Mouse (Mus musculus) right cerebral cortex, postnatal 14 days (tissue): ENCODE measurements at regions not wholly inside any gene's neighbourhood (a gene's known extent, or its start where the extent isn't known, plus 50 kb on each side); places are given as distances from the start of the nearest gene placed in this dataset.

Experiments used
- DNase-seq: peaks from one replicate; pipeline ENCODE4 v3.0.0; 2022

DNA sequence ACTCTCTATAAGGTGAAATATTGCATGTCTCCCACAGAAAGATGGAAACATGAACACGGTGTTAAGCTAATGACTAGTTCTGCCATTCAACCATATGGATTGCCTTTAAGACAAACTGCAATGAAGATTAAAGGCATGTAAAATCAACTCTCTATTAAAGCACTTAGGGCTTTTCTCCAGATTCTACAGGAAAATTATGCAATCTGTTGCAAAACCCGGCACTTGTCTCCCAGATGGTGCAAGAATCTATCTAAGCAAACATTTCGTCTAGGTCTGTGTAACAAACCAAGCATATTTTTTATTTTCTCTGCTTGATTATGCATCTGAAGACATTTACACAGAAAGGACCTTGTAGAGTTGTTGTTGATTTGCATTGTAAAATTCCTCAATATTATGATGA, 1682.9 kb downstream of the Cdh8 start:
- DNase-seq: no peak

DNA sequence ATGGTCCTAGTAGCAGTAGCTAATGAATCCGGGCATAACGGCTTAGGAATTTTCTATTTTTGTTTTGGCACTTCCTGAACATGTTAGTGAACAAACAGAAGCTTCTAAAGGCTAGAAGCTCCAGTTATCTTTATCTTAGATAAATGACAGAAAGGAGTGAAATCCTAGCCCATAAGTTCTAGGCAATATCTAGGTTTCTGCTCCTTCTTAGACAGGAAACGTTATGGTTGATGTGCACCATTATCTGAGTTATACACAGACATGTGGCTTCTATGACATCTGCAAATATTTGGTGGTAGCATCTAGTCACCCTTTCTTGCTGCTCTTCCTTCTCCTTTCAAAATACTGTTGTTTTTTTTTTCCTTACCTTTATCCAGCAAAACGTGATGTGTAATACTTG, 1693.6 kb downstream of the Cdh8 start:
- no peak for DNase-seq

DNA sequence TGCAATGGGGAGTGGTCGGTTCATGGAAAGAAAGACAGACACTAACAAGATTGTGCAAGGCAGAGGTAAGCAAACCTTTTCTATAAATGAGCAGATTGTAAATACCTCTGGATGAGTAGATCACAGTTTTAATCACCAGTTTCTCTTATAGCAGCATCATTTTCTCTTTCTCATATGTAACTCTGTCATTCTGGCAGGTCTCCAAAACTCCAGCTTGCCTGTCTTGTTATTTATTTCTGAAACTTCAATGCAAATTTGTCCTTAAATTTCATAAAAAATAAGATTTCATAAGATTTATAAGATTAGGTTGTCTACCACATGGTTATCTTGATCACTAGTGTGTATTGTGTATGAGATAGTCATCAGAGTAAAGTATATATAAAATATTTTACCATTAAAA, 1714.6 kb downstream of the Cdh8 start:
- peak; percentile 3 for DNase-seq

DNA sequence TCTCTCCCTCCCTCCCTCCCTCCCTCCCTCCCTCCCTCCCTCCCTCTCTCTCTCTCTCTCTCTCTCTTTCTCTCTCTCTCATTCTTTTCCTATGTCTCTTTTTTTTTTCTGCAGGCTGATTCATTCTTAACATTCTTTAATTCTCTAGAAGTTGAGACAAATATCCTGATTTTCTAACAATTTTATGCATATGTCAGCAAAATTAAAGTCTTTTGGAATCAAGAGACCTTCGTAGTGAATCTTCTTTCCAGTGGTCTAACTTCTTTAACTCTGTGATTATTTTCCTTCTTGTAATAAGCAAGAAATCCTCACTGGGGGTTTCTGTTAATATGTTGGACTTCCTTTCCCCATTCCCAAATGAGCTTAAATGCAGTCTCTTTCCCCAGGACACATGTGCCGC, 1751.9 kb downstream of the Cdh8 start:
- no peak for DNase-seq

DNA sequence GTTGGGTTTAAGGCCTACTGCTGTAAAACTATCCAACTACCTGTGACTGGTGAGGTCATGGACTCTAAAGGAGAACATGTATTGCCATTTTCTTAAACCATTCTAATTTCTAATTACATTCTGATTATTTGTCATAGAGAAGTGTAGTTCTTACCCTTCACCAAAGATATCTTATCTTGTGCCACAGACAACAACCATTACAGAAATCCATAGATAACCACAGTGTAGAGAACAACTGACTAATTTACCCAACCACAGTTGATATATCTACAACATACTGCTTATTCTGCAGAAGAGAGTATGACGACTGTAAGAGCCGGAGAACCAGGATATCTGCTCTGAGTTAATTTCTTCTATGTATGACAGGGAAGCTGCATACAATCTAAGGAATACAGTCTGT, 1754.1 kb downstream of the Cdh8 start:
- no peak for DNase-seq

DNA sequence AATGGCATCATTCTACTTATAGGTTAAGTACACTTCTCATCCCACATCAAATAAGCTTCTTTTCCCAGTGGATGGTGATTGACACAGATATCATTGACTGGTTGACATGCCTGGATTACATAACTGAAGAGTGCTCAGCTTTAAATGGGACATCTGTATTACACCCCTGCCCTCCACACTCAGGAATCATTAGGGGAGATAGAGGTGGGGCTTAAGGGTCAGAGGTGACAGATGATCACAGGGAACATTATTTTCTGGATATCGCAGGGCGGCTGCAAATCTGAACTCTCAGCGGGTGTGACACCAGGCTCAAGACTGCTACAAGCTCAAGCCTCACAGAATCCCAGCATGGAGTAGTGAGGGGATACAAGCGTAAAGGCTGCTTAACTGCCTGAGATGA, 1763.5 kb upstream of the Got2 start:
- no peak for DNase-seq

DNA sequence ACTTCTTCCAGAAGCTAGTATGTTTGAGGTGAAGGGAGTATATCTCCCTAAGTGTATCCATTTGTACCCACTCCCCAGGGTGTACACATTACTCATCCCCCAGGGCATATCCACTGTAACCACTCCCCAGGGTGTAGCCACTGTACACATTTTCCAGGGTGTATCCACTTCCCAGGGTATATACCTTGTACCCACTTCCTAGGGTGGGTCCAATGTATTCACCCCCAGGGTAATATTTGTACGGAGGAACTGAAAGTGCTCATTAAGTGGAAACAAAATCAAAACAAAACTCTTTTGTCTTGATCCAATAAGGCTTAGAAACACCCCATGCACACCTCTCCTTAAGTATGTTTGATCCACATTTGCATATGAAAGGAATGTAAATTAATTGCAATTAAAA, 1744.6 kb upstream of the Got2 start:
- no peak for DNase-seq
